Mouse (Mus musculus): Measurements from ENCODE around the gene Sh3bp4. TPM values are rescaled to one million over a fixed set of nuclear protein-coding genes. Genes with fewer than 3 reads are reported as not detected.

The Sh3bp4 gene
- polyA plus RNA-seq, 1 experiment, result 8.6 TPM

DNA sequence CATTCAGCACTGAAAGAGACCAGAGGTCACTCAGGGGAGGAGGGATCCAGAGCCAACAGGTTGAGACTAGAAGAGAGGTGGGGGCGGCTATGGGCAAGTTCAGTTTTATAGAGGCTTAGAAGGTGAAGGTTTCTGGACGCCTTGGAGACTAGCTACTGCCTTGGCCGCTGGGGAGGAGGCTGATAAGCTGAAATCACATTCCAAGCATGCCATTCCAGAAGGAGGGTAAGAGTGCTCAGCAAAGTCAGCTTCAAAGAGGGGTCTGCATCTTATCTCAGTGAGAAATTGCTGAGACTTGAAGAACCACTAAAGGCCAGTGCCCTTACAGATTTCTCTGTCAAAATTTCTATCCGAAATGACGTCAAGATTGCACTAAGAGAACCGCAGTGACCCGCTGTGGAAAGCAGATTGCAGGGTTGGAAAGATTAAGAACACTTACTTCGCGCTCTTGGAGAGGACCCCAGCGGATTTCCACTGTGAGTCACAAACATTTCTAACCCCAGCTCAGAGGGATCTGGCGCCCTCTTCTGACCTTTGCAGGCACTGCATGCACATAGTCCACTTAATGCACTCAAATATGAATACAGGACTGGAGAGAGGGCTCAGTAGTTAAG is 121.0 kb downstream of the Sh3bp4 start:
- DNase-seq, result peak; percentile 39 to 64
- no peaks in the 10 kb centered on the region for H3K27me3 ChIP-seq (ENCODE audit: control insufficient read depth, insufficient read depth, low read length)
- H3K4me1 ChIP-seq (ENCODE audit: control insufficient read depth, insufficient read depth, low read length), result no peaks in the 10 kb centered on the region
- 20% methylated on average over 11 of the region's 11 CpGs for WGBS
- no peak overlapping the region for H3K4me3 ChIP-seq (replicated peaks; ENCODE audit: insufficient read depth, low read depth, low read length)
- no peak overlapping the region for H3K27ac ChIP-seq (ENCODE audit: insufficient read depth, low read length)
- TF ChIP-seq CTCF (IDR thresholded peaks at IDR 0.05; ENCODE audit: borderline replicate concordance, insufficient read depth, low read depth, low read length) (peak; percentile 64; the same call in 1 of the 2 replicates), POLR2A (IDR thresholded peaks at IDR 0.05; ENCODE audit: borderline replicate concordance, insufficient read depth, low read length) (no peak)

- DNase-seq, result peak in 1 of 2 experiments; percentile 21
- no peaks in the 10 kb centered on the region for H3K4me1 ChIP-seq (ENCODE audit: control insufficient read depth, insufficient read depth, low read length)
- H3K4me3 ChIP-seq (replicated peaks; ENCODE audit: insufficient read depth, low read depth, low read length), result no peak overlapping the region
- no peaks in the 10 kb centered on the region for H3K27me3 ChIP-seq (ENCODE audit: control insufficient read depth, insufficient read depth, low read length)
- TF ChIP-seq POLR2A (IDR thresholded peaks at IDR 0.05; ENCODE audit: borderline replicate concordance, insufficient read depth, low read length), result no peak
- peak; percentile 66 for TF ChIP-seq CTCF (IDR thresholded peaks at IDR 0.05; ENCODE audit: borderline replicate concordance, insufficient read depth, low read depth, low read length)
- H3K27ac ChIP-seq (ENCODE audit: insufficient read depth, low read length), result no peak overlapping the region
- 72% methylated on average over 11 of the region's 11 CpGs for WGBS
Measured at GRCm38 (mm10) chr1:89192536-89193220, 122.5 kb downstream of the Sh3bp4 start.

GRCm38 (mm10) chr1:89193576-89193975 is 123.4 kb downstream of the Sh3bp4 start:
- H3K27me3 ChIP-seq (ENCODE audit: control insufficient read depth, insufficient read depth, low read length), result no peaks in the 10 kb centered on the region
- no peaks in the 10 kb centered on the region for H3K4me1 ChIP-seq (ENCODE audit: control insufficient read depth, insufficient read depth, low read length)
- DNase-seq, result no peak
- TF ChIP-seq CTCF (IDR thresholded peaks at IDR 0.05; ENCODE audit: borderline replicate concordance, insufficient read depth, low read depth, low read length), result no peak
- no peak for TF ChIP-seq POLR2A (IDR thresholded peaks at IDR 0.05; ENCODE audit: borderline replicate concordance, insufficient read depth, low read length)
- no peak overlapping the region for H3K4me3 ChIP-seq (replicated peaks; ENCODE audit: insufficient read depth, low read depth, low read length)
- WGBS, result 84% methylated on average over 7 of the region's 7 CpGs
- H3K27ac ChIP-seq (ENCODE audit: insufficient read depth, low read length), result no peak overlapping the region

GRCm38 (mm10) chr1:89195827-89196712 is 125.9 kb downstream of the Sh3bp4 start:
- H3K27me3 ChIP-seq (ENCODE audit: control insufficient read depth, insufficient read depth, low read length), result no peaks in the 10 kb centered on the region
- peak; percentile 94 for TF ChIP-seq CTCF (IDR thresholded peaks at IDR 0.05; ENCODE audit: borderline replicate concordance, insufficient read depth, low read depth, low read length)
- TF ChIP-seq POLR2A (IDR thresholded peaks at IDR 0.05; ENCODE audit: borderline replicate concordance, insufficient read depth, low read length), result no peak
- H3K27ac ChIP-seq (ENCODE audit: insufficient read depth, low read length), result no peak overlapping the region
- no peaks in the 10 kb centered on the region for H3K4me1 ChIP-seq (ENCODE audit: control insufficient read depth, insufficient read depth, low read length)
- no peak overlapping the region for H3K4me3 ChIP-seq (replicated peaks; ENCODE audit: insufficient read depth, low read depth, low read length)
- WGBS, result 44% methylated on average over 12 of the region's 12 CpGs
- DNase-seq, result peak; percentile 77 to 79
